Comparison of ENCODE assay signal across 11 mouse cellular contexts in the genomic region with DNA sequence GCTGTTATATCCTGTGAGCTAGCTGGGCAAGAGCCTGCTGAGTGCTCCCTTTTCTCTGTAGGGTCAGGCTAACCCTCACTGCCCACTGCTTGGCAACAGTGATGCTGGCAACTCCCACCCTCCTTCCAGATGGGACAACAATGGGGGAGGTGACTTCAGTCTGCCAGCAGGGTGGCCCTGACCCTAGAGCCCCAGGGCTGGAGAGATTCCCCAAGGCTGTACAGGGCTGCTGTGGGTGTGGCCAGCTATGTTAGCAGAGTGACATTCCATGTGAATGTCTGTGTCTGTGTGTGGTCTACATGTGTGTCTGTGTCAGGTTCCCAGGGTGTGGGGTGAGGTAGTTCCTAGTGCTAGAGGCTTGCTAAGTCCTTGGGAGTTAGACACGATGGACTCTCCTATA. TPM values are rescaled to one million over a fixed set of nuclear protein-coding genes. Genes with fewer than 3 reads are reported as not detected.
DNase-seq lines count a peak whose midpoint lies in the region; ATAC-seq and TF ChIP-seq lines count a peak whose summit lies in the region.
"Had no signal": no experiment of that assay in that cellular context is flagged by ENCODE, and none has a peak within 500 bp of the region (broad histone marks: within the 10 kb centered on the region; RNA-seq: fewer than 3 reads in every experiment).

No protein-coding gene starts in this region.

- H3K27ac ChIP-seq in kidney, adult 2 months (ENCODE audit: insufficient read depth, low read depth, low read length): peak overlapping the region; percentile 35
- H3K27ac ChIP-seq in lung, postnatal 0 days (ENCODE audit: low read length): peak overlapping the region; percentile 57
- H3K27ac ChIP-seq: limb, embryonic 12.5 days had no signal

- WGBS in kidney, adult 2 months: 52% methylated on average over 1 of the region's 1 CpGs
- 27% methylated on average over 1 of the region's 1 CpGs for WGBS in lung, postnatal 0 days

- no peak overlapping the region for H3K4me2 ChIP-seq in lung, postnatal 0 days (replicated peaks; ENCODE audit: low read depth, low read length)
- H3K4me2 ChIP-seq: limb, embryonic 12.5 days had no signal

- H3K27me3 ChIP-seq in kidney, adult 2 months (replicated peaks; ENCODE audit: control insufficient read depth, insufficient read depth, low read length): no peaks in the 10 kb centered on the region; the same call in 1 of the 2 replicates
- peaks cover 47% of the 10 kb centered on the region for H3K27me3 ChIP-seq in Patski
- H3K27me3 ChIP-seq in lung, postnatal 0 days (replicated peaks; ENCODE audit: insufficient read depth, low read length): peaks cover 28% of the 10 kb centered on the region

- no peak for TF ChIP-seq CTCF in kidney, adult 2 months (conservative IDR thresholded peaks at IDR 0.05; ENCODE audit: insufficient read depth, insufficient read length, low read depth, low read length)
- no peak for TF ChIP-seq CTCF in Patski (IDR thresholded peaks at IDR 0.05)
- TF ChIP-seq CTCF in lung, postnatal 0 days (IDR thresholded peaks at IDR 0.05): no peak

- POLR2A ChIA-PET in Patski (lab: Charles Lee): interaction anchor here (1.3 kb wide), 1 partner anchor 20 kb away, joined by 4 read pairs; no protein-coding TSS in a partner anchor

- H3K9ac ChIP-seq in lung, postnatal 0 days (replicated peaks; ENCODE audit: low read depth): no peak overlapping the region
- H3K9ac ChIP-seq: limb, embryonic 12.5 days had no signal

- no peaks in the 10 kb centered on the region for H3K9me3 ChIP-seq in lung, postnatal 0 days (ENCODE audit: low read length)
- H3K9me3 ChIP-seq: limb, embryonic 12.5 days had no signal

- DNase-seq in kidney, adult 2 months: peak; percentile 32
- DNase-seq in kidney, postnatal 4 days: no peak
- DNase-seq in Patski (ENCODE audit: low read depth, low spot score): no peak
- DNase-seq in adrenal gland, postnatal 25 days: peak; percentile 26
- DNase-seq in lung, postnatal 0 days (ENCODE audit: low spot score): peak; percentile 62
- no peak for DNase-seq in thymus, postnatal 10 days (ENCODE audit: low spot score in 2 of 2)

- peak; percentile 10 for ATAC-seq in Patski
- ATAC-seq in lung, postnatal 0 days: peak; percentile 48
- no peak for ATAC-seq in megakaryocyte progenitor cell, adult 5-6 weeks (replicated peaks; ENCODE audit: poor library complexity)

- H3K4me3 ChIP-seq in kidney, adult 2 months (ENCODE audit: insufficient read depth, low read depth, low read length): no peak overlapping the region
- no peak overlapping the region for H3K4me3 ChIP-seq in lung, postnatal 0 days (ENCODE audit: low read depth, low read length)
- H3K4me3 ChIP-seq: limb, embryonic 12.5 days had no signal

- H3K36me3 ChIP-seq in kidney, adult 2 months (ENCODE audit: control insufficient read depth, insufficient read depth, low read length): no peaks in the 10 kb centered on the region
- H3K36me3 ChIP-seq in lung, postnatal 0 days (ENCODE audit: insufficient read depth, low read length): no peaks in the 10 kb centered on the region
- H3K36me3 ChIP-seq: limb, embryonic 12.5 days had no signal

- TF ChIP-seq EP300 in lung, postnatal 0 days (IDR thresholded peaks at IDR 0.05): 0 out of 2 replicates have a peak, but pooled peaks have one; percentile 28

- in situ Hi-C loops in Patski (cut with MboI; ENCODE audit: low pct_unique_long_range_greater_than_20kb): no loop called here

- no peaks in the 10 kb centered on the region for H3K4me1 ChIP-seq in kidney, adult 2 months (ENCODE audit: control insufficient read depth, insufficient read depth, low read length)
- peaks cover 13% of the 10 kb centered on the region; the same call in 1 of the 2 replicates for H3K4me1 ChIP-seq in lung, postnatal 0 days (ENCODE audit: insufficient read depth, low read depth, low read length)

- no peak for TF ChIP-seq POLR2A in kidney, adult 2 months (IDR thresholded peaks at IDR 0.05; ENCODE audit: low read depth, low read length)

- CTCF ChIA-PET in Patski (lab: Charles Lee): interaction anchor here (1.2 to 2.9 kb wide), 2 partner anchors 15 to 27 kb away, joined by 3 to 18 read pairs; a partner anchor contains a TSS

RNA-seq across cellular contexts. Expression of a gene that starts 2.1 kb away (rescaled TPM):
- polyA plus RNA-seq in kidney, adult 2 months (2012; rRNA removed): 53.9 and 59.0 TPM in 2 replicates
- polyA plus RNA-seq in Patski (2021): 0.04 TPM
- total RNA-seq in adrenal gland, postnatal 25 days (2021): 39.0 and 40.4 TPM in 2 replicates
- polyA plus RNA-seq in lung, postnatal 0 days (2015; fragmentation: Nextera tagmentation; extraction: Ambion mirVana): 134 and 161 TPM in 2 replicates
- not detected in 2 replicates for total RNA-seq in megakaryocyte progenitor cell, adult 5-6 weeks (2015)
- total RNA-seq in megakaryocyte progenitor cell, adult 5-6 weeks (2017): not detected in 2 replicates
- total RNA-seq: neutrophil, adult 5-6 weeks had no signal

RNA-seq across cellular contexts. Expression of a gene that starts 6.6 kb away (rescaled TPM):
- polyA plus RNA-seq in kidney, adult 2 months (2012; rRNA removed): 19.2 and 19.5 TPM in 2 replicates
- 22.9 TPM for polyA plus RNA-seq in Patski (2021)
- total RNA-seq in adrenal gland, postnatal 25 days (2021): 11.6 and 14.7 TPM in 2 replicates
- polyA plus RNA-seq in lung, postnatal 0 days (2015; fragmentation: Nextera tagmentation; extraction: Ambion mirVana): 14.1 and 15.3 TPM in 2 replicates
- total RNA-seq in megakaryocyte progenitor cell, adult 5-6 weeks (2015): 21.5 and 22.3 TPM in 2 replicates
- total RNA-seq in megakaryocyte progenitor cell, adult 5-6 weeks (2017): 8.7 and 9.8 TPM in 2 replicates

RNA-seq across cellular contexts. Expression of a gene that starts 16.7 kb away (rescaled TPM):
- 0.11 TPM in 1 of 2 replicates, not detected in the other for polyA plus RNA-seq in kidney, adult 2 months (2012; rRNA removed)
- polyA plus RNA-seq in Patski (2021): 0.15 TPM
- total RNA-seq in adrenal gland, postnatal 25 days (2021): not detected in 2 replicates
- not detected in 2 replicates for polyA plus RNA-seq in lung, postnatal 0 days (2015; fragmentation: Nextera tagmentation; extraction: Ambion mirVana)
- total RNA-seq in megakaryocyte progenitor cell, adult 5-6 weeks (2015): not detected in 2 replicates
- not detected in 2 replicates for total RNA-seq in megakaryocyte progenitor cell, adult 5-6 weeks (2017)
- total RNA-seq: gastrocnemius, adult 8-10 months; neutrophil, adult 5-6 weeks had no signal

RNA-seq across cellular contexts. Expression of a gene that starts 20.3 kb away (rescaled TPM):
- 21.5 and 24.0 TPM in 2 replicates for polyA plus RNA-seq in kidney, adult 2 months (2012; rRNA removed)
- 42.4 TPM for polyA plus RNA-seq in Patski (2021)
- 20.3 and 31.7 TPM in 2 replicates for total RNA-seq in adrenal gland, postnatal 25 days (2021)
- 32.7 and 33.3 TPM in 2 replicates for polyA plus RNA-seq in lung, postnatal 0 days (2015; fragmentation: Nextera tagmentation; extraction: Ambion mirVana)
- total RNA-seq in megakaryocyte progenitor cell, adult 5-6 weeks (2015): 330 and 337 TPM in 2 replicates
- total RNA-seq in megakaryocyte progenitor cell, adult 5-6 weeks (2017): 81.1 and 100 TPM in 2 replicates

RNA-seq across cellular contexts. Expression of a gene that starts 24.7 kb away (rescaled TPM):
- polyA plus RNA-seq in kidney, adult 2 months (2012; rRNA removed): not detected in 2 replicates
- polyA plus RNA-seq in Patski (2021): not detected
- total RNA-seq in adrenal gland, postnatal 25 days (2021): not detected in 2 replicates
- polyA plus RNA-seq in lung, postnatal 0 days (2015; fragmentation: Nextera tagmentation; extraction: Ambion mirVana): not detected in 2 replicates
- total RNA-seq in megakaryocyte progenitor cell, adult 5-6 weeks (2015): not detected in 2 replicates
- not detected in 2 replicates for total RNA-seq in megakaryocyte progenitor cell, adult 5-6 weeks (2017)
- total RNA-seq: gastrocnemius, adult 8-10 months; neutrophil, adult 5-6 weeks had no signal
- polyA plus RNA-seq: intestine, embryonic 14.5 days; limb, embryonic 12.5 days had no signal

Comparison
In these comparisons a context has a peak if more than half of its experiments do, and no peak if none do; other contexts are left out.
1. DNase-seq: peak in kidney, adult 2 months (single experiment), adrenal gland, postnatal 25 days (single experiment) and lung, postnatal 0 days (single experiment); none in kidney, postnatal 4 days (0 of 2), Patski (single experiment) and thymus, postnatal 10 days (0 of 2).
2. RNA of a gene that starts 2.1 kb away (polyA plus RNA-seq): 134 to 161 TPM in lung, postnatal 0 days and 53.9 to 59.0 TPM in kidney, adult 2 months; 0.04 TPM in Patski (single experiment); every median in the first group is over 10 times any median in the second.